ENCODE assay signal across 8 mouse cellular contexts in genomic region chr6:65453465-65453864, GRCm38 (mm10).
DNase-seq lines count a peak whose midpoint lies in the region; ATAC-seq and TF ChIP-seq lines count a peak whose summit lies in the region.

No protein-coding gene starts in this region.

- H3K27ac ChIP-seq in forebrain, postnatal 0 days (ENCODE audit: low read depth, low read length): no peak overlapping the region
- no peak overlapping the region for H3K27ac ChIP-seq in limb, embryonic 13.5 days

- H3K9ac ChIP-seq in forebrain, postnatal 0 days: no peak overlapping the region
- no peak overlapping the region for H3K9ac ChIP-seq in limb, embryonic 13.5 days

- no peak for DNase-seq in cerebellum, adult 11 months
- DNase-seq in ovary, postnatal 14 days (ENCODE audit: low spot score): peak; percentile 1
- DNase-seq in ovary, adult 18-20 months (ENCODE audit: low spot score): no peak
- DNase-seq in forebrain, postnatal 0 days: peak; percentile 57
- peak; percentile 13 for DNase-seq in retina, postnatal 7 days (ENCODE audit: low read depth, low spot score)
- no peak for DNase-seq in urinary bladder, postnatal 4 days (ENCODE audit: low spot score in 2 of 2)

- TF ChIP-seq CTCF in forebrain, postnatal 0 days (IDR thresholded peaks at IDR 0.05; ENCODE audit: low read depth): peak; percentile 62

- ATAC-seq in cerebellum, adult (ENCODE audit: insufficient number of reproducible peaks, low FRiP score, low TSS enrichment): peak; percentile 61; the same call in 1 of the 2 replicates
- peak; percentile 89 for ATAC-seq in forebrain, postnatal 0 days
- ATAC-seq in limb, embryonic 13.5 days (ENCODE audit: low FRiP score, low read depth): 0 out of 2 replicates have a peak, but pooled peaks have one; percentile 57

- H3K27me3 ChIP-seq in forebrain, postnatal 0 days (ENCODE audit: insufficient read depth, low read length): no peaks in the 10 kb centered on the region
- H3K27me3 ChIP-seq in limb, embryonic 13.5 days: no peaks in the 10 kb centered on the region

- H3K36me3 ChIP-seq in forebrain, postnatal 0 days (ENCODE audit: insufficient read depth): no peaks in the 10 kb centered on the region
- H3K36me3 ChIP-seq in limb, embryonic 13.5 days: no peaks in the 10 kb centered on the region

- no peak overlapping the region for H3K4me2 ChIP-seq in forebrain, postnatal 0 days (ENCODE audit: low read depth)
- H3K4me2 ChIP-seq in limb, embryonic 13.5 days (replicated peaks): no peak overlapping the region

- H3K4me3 ChIP-seq in forebrain, postnatal 0 days (ENCODE audit: low read depth, low read length): no peak overlapping the region
- H3K4me3 ChIP-seq in limb, embryonic 13.5 days: no peak overlapping the region

- H3K4me1 ChIP-seq in forebrain, postnatal 0 days (ENCODE audit: insufficient read depth): no peaks in the 10 kb centered on the region
- H3K4me1 ChIP-seq in limb, embryonic 13.5 days: no peaks in the 10 kb centered on the region

- no peaks in the 10 kb centered on the region for H3K9me3 ChIP-seq in forebrain, postnatal 0 days (ENCODE audit: low read length)
- no peaks in the 10 kb centered on the region for H3K9me3 ChIP-seq in limb, embryonic 13.5 days

Comparison
In these comparisons a context has a peak if more than half of its experiments do, and no peak if none do; other contexts are left out.
1. DNase-seq: peak in ovary, postnatal 14 days (single experiment), forebrain, postnatal 0 days (single experiment) and retina, postnatal 7 days (single experiment); none in cerebellum, adult 11 months (single experiment), ovary, adult 18-20 months (single experiment) and urinary bladder, postnatal 4 days (0 of 2).
2. Peak in every context shown above with its lines, with median percentiles within 50 percentile points of each other: ATAC-seq.